Mouse (Mus musculus) NIH3T3 (cell line): ENCODE measurements at regions not wholly inside any gene's neighbourhood (a gene's known extent, or its start where the extent isn't known, plus 50 kb on each side); places are given as distances from the start of the nearest gene placed in this dataset.

Experiments used
- DNase-seq: peaks from one replicate; pipeline ENCODE4 v3.0.0-alpha.2; 2012; ENCODE audit warnings: low read depth

- DNase-seq, result no peak
Measured at GRCm38 (mm10) chr12:67471666-67472065, 249.3 kb upstream of the Mdga2 start.

DNA sequence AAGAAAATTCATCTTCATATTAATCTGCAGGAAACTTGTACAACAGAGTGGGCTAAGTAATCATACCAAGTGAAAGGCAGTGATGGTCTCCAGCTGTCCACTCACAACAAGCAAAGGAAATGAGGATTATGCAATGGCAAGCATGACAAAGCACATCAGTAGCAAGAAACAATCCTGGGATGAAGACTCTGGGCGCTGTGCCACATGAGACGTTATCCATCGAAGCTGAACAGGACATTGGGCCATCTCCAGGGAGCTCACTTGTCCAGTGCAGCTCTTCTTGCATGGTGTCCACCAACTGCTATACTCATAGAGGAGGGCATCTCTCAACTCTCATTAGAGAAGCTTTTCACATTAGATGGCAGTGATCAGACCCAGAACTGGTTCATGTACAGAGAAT, 248.7 kb upstream of the Mdga2 start:
- DNase-seq, result no peak

GRCm38 (mm10) chr12:67449109-67449508, 226.8 kb upstream of the Mdga2 start:
- DNase-seq, result no peak

GRCm38 (mm10) chr12:67430318-67430950, 208.1 kb upstream of the Mdga2 start:
- DNase-seq, result peak; percentile 43

DNA sequence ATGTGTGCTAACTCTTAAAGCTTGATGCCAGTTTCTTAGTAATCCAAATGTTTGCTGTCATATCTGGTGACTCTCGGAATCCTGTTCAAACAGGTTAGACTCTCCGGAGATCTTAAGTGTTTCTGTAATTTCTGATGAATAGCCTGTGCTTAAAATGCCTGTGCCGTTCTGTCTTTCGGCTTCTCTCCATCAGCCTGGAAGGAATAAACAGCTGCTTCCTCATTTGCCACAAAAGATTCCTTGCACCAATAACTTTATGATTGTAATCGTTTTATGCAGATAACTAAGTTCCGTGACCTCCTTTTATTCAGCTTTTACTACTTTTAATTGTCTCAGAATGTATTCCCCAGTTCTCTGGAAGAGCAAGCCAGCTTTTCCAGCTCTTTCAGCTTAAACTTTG, 204.5 kb upstream of the Mdga2 start:
- DNase-seq, result no peak

- no peak for DNase-seq
Measured at GRCm38 (mm10) chr12:67399537-67399936, 177.2 kb upstream of the Mdga2 start.

DNA sequence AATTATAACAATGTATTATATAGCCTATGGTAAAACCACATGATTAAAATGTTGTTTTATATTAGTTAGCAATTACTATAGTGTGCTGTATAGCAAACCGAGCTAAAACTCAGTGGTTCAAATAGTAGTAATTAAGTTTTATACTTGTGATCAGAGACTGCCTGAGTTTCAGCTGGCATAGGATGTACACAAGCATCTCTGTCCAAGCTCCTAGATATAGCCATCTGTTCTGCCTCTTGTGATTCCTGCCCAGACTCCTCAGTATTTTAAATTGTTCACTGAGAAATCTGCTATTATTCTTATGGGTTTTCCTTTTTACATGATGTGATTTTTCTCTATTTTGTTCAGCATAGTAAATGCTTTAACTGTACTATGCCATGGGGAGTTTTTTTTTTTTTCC, 152.2 kb upstream of the Mdga2 start:
- no peak for DNase-seq

DNA sequence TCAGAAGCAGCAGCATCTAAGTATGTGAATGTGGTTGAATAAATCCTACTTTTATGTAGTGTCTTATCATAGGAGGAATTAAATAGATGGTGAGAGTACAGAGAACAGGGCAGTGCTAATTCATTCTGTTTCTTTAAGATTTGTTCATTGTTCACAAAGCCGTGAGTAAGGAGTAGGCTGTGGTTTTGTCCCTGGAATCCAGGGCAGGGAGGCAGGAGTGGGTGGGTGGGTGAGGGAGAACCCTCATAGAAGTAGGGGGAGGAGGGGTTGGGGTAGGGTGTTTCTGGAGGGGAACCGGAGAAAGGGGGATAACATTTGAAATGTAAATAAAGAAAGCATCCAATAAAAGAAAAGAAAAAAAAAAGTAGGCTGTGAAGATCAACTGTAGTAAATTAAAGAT, 126.2 kb upstream of the Mdga2 start:
- no peak for DNase-seq

DNA sequence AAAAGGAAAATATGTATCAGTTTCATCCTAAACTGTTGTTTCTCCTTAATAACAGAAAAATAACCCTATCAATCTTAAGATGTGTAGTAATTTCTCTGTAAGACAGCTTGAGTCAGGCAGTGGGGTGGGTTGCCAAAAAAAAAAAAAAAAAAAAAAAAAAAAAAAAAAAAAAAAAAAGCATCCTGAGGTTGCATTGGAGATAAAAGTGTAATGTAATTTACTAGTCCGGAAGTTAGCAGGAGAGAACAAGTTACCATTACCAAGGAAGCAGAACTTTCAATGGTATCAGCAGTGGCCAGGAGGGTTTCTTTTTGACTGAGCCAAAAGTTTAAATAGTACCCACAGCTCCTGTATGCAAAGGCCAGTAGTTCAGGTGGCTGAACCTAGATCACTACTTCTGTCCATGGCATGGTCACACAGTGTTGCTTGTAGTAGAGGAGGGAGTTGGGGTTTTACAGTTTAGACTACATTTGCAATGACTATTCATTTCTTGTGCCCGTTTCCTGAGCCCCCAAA, 110.2 kb upstream of the Mdga2 start:
- DNase-seq, result no peak

GRCm38 (mm10) chr12:67326326-67326725, 104.0 kb upstream of the Mdga2 start:
- no peak for DNase-seq

DNA sequence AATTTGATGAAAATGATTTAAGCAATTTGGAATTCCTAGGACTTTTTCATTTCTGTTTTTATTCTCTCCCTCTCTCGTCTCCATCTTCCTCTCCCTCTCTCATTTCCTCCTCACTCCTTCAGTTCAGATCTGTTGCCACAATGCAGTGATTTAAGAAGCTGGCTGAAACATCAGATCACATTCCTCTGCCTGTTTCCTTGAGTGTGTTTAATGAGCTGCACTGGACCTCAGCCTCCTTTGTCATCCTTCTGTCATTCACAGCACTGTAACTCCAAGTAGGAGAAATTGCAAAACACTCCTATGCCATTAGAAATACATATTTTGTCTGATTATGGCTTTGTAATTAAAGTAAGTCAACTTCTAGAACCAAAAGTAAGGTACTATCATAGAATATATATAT, 103.5 kb upstream of the Mdga2 start:
- no peak for DNase-seq

DNA sequence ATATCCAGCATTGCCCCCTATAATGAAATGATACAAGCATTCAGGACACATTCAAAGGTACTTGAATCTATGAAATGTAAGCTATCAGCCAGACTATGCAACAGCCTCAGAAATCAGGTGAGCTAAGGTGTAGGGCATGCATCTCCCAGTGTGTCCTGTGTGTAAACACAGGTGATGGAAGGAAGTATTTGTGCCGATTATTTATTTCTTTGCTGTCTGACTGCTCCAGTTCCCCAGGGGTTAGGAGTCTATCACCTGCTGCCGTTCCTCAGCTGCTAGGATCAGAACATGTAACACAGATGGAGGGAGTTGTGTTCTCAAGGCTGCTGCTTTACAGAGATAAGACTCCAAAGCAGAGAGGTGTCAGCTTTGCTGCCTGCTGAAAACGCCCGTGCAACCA, 103.0 kb upstream of the Mdga2 start:
- no peak for DNase-seq

DNA sequence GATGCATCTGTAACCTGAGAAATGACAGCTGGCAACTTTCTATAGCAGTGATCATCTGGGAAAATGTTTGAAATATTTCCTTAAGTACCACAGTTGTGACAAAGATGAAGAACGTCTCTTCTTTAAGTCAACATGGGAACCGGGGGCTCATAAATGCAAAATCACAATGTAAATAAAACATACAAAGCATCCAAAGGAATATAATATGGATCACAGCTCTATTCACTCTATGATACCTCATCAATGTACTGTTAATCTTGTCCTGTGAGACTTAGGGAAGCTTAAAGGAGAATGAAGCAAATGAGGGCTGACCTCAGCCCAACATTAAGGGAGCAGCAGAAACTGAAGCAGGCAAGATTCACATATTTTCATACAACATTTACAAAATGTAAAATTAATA, 96.3 kb upstream of the Mdga2 start:
- DNase-seq, result no peak

- no peak for DNase-seq
Measured at GRCm38 (mm10) chr12:67300245-67300644, 77.9 kb upstream of the Mdga2 start.

GRCm38 (mm10) chr12:67290054-67290453, 67.7 kb upstream of the Mdga2 start:
- DNase-seq, result no peak

GRCm38 (mm10) chr12:67272863-67273262, 50.5 kb upstream of the Mdga2 start:
- no peak for DNase-seq

GRCm38 (mm10) chr12:67272329-67272728, 50.0 kb upstream of the Mdga2 start:
- DNase-seq, result no peak
